Mouse (Mus musculus) CD8-positive naive resting alpha-beta T cell, adult 2 months (primary cell): ENCODE results near the gene Rab42.
A peak's percentile ranks its signal among the peaks of the same experiment; 100 is the strongest.
"Not testable (repeated sequence)": the region's sequence is repeated elsewhere in the genome, so short reads cannot be mapped to it uniquely, and the experiment has no call there.

Experiments used
- DNase-seq, 2 experiments: peaks; one replicate each; pipeline ENCODE4 v3.0.0; 2022; ENCODE audit warnings: low read depth in 2 of 2, low spot score in 2 of 2

Rab42 gene

DNA sequence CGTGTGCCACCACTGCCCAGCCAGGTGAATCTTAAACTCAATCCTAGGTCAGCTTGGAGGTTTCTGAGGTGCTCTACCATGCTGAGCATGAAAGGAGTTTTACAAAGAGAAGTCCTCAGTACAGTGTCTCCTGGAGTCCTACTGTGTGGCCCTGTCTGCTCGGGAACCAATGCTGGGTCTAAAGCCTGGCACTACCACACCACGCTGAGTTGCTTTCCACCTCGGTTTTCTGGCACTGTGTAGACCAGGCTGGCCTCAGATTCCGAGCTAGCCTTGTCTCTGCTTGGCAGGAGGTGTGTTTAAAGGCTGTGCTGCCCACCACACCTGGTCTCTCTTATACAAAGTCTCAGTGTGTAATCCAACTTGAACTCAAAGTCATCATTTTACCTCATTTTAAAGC lies 9.4 kb upstream of the Rab42 start:
- DNase-seq: no peak

DNA sequence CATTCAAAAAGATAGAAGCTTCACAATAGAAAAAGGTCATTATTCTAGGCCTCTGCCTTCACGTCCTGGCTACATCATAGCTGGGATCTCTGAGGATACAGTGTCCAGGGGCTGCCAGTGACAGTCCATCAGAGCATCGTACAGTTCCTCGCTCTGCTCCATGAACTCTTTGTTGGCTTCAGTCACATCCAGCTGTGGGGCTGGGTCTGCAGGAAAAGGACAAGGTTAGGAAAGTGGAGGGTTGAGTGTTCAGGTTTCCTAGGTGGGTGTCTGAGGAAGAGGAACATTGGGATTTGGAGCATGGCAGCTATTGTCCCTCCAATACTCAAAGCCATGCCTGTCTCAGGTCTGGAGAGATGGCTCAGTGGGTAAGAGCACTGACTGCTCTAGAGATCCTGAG lies 8.6 kb upstream of the Rab42 start:
- DNase-seq: no peak

DNA sequence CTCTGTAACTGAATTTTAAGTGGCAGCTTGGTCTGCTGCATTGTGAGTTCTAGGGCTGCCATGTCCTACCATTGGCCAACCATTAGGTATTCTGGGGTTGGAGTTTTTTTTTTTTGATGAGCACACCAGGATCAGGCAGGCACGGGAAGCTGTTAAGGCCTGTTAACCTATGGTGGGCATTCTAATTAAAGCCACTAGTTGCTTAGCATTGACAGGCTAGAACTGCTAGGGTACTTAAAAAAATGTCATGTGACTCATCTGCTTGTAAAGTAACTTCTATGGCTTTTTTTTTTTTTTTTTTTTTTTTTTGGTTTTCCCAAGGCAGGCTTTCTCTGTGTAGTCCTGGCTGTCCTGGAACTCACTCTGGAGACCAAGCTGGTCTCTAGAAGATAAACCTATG lies 8.0 kb upstream of the Rab42 start:
- no peak for DNase-seq

DNA sequence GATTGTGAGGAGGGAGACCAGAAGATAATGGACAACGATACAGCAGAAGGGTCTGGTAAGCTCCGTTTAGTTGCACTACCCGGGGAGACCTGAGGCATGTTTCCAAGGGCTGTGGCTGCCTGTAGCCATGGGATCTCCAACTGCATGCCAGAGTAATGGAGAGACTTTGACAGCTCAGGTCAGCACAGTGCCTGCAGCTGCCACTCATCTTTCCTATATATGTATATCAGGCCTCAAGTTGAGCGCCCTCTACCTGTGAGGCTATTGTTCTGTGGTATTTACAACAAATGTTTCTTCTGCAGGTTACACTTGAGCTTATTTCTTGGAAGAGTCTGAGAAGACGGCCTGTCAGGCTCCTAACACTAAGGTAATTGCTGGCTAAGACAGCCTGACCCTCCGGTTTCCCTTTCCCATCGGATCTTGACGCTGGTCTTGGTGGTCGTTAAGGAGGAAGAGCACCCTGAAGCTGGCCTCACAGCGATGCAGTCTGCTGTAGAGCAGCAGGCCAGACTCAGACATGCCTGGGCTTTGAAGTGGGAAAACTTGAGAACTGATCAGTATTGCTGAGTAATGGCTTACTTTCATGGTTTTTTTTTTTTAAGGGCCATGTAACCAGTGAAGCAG lies 6.8 kb upstream of the Rab42 start:
- peak; percentile 50 to 65 for DNase-seq

DNA sequence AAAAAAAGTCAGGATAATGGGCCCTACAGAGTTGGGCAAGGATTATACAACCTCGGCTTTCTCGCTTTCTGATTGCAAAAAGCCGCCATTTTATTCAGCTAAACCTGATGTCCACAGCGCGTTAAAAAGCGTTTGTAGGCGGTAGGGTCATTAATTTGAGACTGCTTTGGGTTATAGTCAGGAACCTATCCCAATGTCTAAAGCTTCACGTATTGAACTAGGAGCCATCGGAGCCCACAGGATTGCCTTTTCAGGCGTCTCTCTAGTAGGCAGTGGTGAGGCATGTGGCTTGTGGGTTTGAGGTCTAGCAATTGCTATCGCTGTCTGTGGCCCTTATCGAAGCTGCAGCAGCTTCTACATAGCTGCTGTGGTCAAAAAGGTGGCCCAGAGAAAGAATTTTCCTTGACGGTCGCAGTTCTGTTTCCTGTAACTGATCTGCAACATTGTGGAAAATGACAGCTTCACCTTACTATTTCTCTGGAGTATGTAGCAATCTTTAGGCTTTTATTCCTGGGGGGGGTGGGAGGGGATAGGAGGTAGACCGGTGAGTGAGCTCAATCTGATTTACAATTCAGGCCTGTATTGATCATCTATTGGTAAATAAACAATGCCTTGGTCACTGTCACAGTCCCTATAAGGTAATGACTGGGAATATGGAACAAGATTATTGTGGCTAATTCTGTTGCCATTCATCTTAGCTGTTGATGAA lies 6.1 kb upstream of the Rab42 start:
- DNase-seq: peak in 1 of 2 experiments; percentile 32

DNA sequence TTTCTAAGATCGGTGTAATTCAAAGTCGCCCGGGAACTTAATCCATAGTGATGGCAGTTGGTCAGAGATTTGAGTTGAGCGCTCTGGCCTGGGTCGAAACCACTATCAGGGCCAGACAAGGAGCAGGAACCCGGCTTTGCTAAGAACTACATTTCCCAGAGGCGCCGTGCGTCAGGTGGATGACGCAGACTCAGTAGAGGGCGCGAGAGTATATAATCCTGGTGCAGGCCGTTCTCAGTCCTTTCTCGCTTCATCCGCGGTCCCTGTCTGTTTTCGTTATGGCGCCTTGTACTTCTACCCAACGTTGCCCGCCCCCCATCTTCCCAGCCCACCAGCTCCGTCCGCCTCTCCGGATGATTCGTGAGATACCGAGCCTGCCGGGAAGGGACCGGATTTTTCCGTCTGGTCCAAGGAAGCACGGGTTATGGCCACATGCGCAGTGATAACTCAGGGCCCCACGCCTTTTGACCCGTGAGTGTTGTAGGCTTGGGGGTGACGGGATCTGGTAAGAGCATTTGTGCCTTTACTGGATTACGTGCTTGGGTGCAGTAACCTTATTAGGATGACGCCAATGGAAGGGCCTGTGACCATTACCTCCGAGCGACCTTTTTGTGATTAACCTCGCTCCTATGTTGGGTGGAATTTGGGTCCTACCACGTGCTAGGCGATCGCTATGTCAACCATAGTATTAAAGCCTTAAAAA lies 5.4 kb upstream of the Rab42 start:
- DNase-seq: peak; percentile 83 to 84

DNA sequence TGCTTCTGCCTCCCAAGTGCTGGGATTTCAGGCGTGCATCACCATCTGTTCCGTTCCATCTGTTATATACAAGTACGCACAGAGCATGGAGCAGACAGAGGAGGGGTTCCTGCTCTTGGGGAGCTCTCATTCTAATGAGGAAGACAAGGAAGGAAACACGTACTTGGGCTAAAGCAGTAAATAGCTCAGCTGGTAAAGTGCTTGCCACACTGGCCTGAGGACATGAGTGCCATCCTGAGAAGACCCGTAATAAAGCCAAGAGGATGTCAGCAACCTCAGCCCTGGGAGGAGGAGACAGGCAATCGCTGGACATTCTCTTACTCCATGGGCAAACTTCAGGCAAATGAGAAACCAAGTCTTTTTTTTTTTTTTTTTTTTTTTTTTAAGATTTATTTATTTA lies 2.8 kb upstream of the Rab42 start:
- DNase-seq: no peak

DNA sequence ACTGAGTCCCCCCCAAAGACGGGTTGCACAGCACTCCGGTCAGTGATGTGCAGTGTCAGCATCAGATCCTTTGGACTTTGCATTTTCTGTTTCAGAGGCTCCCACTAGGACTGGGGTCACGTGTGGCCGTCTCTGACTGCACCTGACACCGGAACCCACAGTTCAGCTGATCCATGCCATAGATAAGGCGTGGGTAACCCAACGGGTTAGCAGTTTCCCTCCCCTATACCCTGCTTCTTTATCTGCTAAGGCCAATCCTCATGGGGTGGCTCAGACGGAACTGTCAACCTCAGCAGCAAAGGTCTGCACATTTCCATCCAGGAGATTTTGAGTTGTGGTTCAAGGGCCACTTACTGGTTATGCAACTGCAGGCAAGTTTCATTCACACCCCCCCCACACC lies 2.1 kb upstream of the Rab42 start:
- DNase-seq: no peak

DNA sequence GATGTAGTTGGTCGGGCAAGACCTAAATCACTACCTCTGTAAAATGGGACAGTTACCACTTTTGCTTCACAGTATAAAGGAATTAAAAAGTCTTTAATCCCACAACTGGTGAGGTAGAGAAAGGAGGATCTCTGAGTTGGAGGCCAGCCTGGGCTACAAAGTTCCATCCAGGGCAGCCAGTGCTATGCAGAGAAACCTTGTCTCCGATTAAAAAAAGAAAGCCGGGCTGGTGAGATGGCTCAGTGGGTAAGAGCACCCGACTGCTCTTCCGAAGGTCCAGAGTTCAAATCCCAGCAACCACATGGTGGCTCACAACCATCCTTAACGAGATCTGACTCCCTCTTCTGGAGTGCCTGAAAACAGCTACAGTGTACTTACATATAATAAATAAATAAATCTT lies 299 bp upstream of the Rab42 start:
- DNase-seq: not testable (repeated sequence)

DNA sequence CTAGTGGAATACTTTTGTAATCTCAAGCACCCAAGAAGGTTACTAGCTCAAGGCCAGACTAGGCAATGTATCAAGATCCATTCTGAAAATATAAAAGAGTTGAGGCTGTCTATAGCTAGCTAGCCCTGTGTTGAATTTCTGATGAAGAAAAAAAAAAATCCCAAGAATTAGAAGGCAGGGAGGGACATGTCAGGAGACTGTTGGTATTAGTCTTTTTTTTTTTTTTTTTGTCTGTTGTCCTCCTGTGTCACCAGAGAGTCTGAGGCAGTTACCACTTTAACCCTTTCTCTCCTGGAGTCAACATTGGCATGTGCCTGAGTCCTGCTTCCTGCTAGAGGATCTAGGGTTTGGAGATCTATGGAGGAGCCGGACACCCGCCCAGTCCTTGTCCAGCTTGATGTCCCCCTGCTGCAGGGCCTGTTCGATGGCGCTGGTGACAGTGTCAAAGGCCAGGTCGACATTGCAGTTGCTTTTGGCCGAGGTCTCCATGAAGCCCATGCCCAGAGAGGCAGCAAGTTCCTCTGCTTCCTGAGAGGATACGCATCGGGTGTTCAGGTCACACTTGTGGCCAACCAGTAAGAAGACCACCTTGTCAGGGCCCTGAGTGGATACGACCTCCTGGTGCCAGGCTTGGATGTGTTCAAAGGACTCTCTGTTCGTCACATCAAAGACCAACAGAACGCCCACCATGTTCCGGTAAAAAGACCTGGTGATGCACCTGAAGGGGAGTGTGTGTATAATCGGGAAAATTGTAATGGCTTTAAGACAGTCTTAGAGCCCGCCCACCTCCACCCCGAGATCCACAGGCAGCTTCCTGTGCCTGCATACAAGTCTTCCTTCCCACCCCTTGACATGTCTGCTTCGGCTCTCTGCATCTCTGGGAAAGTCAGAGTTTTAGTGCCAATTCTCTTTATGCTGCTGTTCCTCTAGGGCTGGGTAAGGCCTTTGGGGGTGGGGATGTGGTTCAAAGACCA lies 933 bp downstream of the Rab42 start:
- DNase-seq: no peak

DNA sequence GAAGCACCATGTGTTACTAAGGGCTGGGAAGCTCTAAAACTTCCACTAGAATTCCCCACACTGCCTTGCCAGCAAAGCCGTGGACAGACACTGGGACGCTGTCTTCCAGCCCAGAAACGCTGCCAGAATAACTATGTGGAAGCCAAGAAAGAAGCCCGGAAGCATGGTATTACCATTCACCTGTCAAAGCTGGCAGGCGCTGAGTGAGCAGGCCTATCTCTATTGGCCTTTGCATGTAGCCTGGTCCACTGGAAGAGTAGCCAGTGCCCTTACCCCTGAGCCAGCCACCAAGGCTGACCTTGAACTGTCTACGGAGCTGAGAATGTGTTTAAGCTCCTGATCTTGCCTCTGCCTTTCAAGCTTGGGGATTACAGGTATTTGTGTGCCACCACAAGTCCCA lies 1.7 kb downstream of the Rab42 start:
- DNase-seq: no peak

DNA sequence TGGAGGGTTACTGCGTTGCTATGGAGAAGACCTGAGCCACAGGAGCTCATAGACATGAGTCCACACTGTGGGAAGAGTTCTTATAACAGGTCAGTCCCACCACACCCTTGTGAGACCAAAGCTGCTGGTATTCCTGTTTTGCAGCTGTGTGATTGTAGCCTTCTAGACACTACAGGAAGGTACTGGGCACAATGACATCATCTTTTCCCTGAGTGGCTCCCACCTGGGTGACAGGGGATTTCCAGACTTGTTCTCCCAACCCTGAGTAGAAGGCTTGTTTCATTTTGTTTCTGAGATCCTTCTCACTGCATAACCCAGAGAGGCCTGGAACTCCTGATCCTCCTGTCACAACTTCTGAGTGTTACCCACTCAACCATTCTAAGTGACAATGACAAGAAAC lies 3.3 kb downstream of the Rab42 start:
- no peak for DNase-seq

DNA sequence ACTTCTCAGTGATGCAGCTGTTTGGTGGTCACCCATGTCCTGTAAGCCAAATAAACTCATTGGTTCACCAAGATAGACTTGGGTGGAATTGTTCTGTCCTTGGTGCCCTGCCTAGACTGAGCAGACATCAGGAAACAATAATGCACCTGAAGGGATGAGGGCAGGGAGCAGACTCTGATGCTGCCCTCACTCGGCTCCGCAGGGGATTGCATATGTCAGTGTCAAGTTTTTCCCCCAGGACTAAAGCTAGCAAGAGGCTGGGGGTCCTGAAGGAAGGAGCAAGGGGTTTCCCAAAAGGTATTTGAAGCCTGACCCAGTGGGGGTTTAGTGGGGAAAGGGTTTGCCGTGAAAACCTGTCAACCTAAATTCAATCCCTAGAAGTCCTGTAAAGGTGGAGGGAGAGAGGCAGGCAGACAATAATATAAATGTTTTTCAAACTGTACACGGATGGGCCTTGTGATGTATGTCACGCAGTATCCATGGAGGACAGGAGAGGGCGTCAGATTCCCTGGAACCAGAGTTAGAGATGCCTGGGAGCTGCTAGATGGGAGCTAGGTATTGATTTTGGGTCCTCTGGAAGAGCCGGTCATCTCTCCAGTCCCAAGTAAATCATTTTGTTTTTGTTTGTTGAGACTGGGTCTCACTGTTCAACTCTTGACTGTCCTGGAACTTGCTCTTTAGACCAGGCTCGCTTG lies 7.3 kb downstream of the Rab42 start:
- no peak for DNase-seq

DNA sequence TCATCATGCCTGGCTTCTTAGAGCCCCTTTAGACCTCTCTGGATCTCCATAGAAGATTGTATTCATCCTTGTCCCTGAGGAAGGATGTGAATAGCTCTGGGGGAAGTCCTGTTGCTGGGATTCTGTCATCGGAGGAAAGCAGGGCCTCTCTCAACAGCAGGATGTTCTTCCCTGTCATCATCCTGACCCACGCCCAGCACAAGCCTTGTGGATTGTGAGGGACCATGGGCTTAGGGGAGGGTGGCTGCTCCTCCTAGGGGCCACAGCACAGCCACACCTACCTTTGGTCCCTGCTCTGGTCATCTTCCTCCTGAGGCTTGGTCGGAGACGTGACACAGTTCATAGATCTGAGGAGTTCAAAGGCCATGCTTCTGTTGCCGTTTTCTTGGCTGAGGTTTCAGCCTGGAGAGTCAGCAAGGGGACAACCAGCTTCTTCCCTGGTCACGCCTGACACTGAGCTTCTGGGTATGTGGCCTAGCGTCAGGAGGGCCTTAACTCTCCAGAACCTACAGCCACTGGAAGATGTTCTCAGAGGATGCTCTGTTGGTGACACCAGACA lies 9.4 kb downstream of the Rab42 start:
- no peak for DNase-seq

DNA sequence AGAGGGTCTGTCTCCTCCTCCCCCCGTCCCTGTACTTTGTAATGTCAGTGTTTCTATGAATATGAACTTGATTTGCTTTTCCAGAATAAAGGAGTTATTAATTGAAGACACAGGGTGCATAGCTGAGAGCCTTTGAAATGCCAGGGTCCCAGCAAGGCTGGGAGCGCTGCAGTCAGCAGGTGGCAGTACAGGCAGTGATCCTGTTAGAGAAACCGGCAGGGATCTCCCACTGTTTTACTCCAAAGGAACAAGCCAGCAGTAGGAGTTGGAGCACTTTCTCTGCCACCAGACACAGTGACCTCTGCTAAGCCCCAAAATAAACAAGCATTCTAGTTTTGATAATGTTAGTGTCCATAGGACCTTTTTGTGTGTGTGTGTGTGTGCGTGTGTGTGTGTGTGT lies 10.2 kb downstream of the Rab42 start:
- no peak for DNase-seq

DNA sequence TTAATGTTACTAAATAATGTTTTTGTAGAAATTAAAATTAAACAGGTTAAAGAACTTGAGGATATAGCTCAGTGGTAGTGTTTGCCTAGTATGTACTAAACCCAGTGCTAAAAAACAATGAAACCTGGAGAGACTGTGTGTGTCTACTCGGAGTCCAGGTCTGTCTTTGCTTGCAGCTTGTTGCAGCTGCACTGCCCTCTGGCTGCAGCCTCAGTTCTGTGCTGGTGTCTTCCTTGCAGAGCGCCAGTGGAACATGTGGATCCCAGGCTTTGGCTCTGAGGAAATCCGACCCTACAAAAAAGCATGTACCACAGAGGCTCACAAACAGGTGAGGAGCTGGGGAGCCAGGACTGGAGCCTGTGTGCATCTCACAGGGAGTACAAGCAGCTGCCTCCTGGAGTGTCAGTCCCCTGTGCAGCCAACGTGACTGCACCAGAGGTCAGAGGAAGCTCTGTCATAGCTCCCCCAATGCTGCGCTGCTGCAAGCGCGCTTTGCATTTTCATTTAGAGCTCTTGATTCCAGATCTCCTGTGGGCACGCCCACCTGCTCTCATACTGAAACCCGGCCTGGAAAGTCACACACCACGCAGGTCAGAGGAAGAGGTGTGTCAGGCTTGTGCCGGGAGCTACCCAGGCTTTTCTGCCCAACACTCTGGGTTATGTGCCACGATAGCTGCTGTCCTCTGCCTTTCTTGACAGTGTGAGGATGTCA lies 11.4 kb downstream of the Rab42 start:
- DNase-seq: no peak

DNA sequence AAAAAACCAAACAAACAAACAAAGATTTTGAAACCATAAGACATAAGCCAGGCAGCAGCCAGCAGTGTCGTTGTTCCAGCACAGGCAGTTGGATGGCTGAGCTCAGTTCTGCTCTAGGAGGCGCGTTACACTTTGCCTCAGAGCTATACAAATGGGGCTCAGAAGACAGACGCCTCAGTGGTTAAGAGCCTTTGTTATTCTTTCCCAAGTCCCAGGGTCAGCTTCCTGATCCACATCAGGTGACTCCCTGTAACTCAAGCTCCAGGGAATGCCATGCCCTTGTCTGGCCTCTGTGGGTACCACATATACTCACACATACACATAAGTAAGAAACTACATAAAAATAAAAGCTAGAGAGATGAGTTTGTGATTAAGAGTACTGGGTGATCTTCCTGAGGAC lies 12.1 kb downstream of the Rab42 start:
- DNase-seq: no peak

DNA sequence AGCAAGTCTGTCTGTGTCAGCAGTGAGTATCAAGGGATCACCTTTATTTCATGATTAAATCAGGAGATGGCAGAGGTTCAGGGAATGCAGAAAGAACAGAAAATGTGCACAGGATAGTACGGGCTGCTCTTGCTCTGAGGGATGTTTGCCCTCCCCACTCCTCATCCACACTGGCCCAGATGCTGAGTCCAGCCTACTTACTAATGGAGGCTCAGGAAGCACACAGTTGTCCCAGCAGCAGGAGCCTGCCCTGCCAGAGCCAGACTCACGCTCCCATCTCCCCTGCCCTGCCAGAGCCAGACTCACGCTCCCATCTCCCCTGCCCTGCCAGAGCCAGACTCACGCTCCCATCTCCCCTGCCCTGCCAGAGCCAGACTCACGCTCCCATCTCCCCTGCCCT lies 14.3 kb downstream of the Rab42 start:
- DNase-seq: not testable (repeated sequence)

DNA sequence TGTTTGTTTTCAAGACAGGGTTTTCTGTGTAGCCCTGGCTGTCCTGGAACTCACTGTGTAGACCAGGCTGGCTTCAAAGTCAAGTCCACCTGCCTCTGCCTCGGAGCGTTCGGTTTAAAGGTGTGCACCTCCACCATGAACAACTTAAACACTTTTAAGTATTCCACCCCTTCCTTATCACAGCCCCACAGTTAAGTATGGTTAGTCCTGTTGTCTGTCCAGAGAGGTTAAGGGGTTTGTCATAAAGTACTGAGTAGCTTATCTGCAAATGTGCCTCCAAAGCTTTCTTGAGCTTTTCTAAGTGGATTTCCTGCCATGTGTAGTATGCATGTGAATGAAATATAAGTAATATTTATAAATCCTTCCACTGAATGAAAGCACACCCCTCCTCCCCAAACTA lies 27.2 kb downstream of the Rab42 start:
- DNase-seq: no peak
